Mouse (Mus musculus) CH12.LX (cell line): ENCODE measurements around the gene Pip5k1c.

Source experiments
- ETS1 ChIP-seq: conservative IDR thresholded peaks from 2 replicates; pipeline ENCODE4 v1.6.1; 2012; ENCODE audit warnings: low read depth, mild to moderate bottlenecking, inconsistent platforms, low read length, improper control_type of control experiment, moderate library complexity
- POLR2A ChIP-seq: IDR thresholded peaks from 2 replicates; pipeline ENCODE4 v1.6.1; 2011; ENCODE audit warnings: low read depth, mild to moderate bottlenecking, improper control_type of control experiment, low read length
- SMC3 ChIP-seq: IDR thresholded peaks from 2 replicates; pipeline ENCODE4 v1.6.1; 2011; ENCODE audit warnings: low read depth, low read length, improper control_type of control experiment
- TCF12 ChIP-seq: IDR thresholded peaks from 2 replicates; pipeline ENCODE4 v1.6.1; 2014; ENCODE audit warnings: low read depth, mild to moderate bottlenecking, inconsistent platforms, low read length, improper control_type of control experiment

- TF ChIP-seq ETS1 (no peak), POLR2A (no peak), SMC3 (peak; percentile 68), TCF12 (no peak)
Measured at GRCm38 (mm10) chr10:81244595-81244994, 48.2 kb upstream of the Pip5k1c start.
